Mouse (Mus musculus) yolk sac, embryonic 10.5 days (tissue): ENCODE measurements around the gene Syce2.
"Not testable (repeated sequence)": the region's sequence is repeated elsewhere in the genome, so short reads cannot be mapped to it uniquely, and the experiment has no call there.

Experiments
- DNase-seq: peaks from one replicate; pipeline ENCODE4 v3.0.0-alpha.2; 2017; ENCODE audit warnings: low spot score

Gene Syce2

DNA sequence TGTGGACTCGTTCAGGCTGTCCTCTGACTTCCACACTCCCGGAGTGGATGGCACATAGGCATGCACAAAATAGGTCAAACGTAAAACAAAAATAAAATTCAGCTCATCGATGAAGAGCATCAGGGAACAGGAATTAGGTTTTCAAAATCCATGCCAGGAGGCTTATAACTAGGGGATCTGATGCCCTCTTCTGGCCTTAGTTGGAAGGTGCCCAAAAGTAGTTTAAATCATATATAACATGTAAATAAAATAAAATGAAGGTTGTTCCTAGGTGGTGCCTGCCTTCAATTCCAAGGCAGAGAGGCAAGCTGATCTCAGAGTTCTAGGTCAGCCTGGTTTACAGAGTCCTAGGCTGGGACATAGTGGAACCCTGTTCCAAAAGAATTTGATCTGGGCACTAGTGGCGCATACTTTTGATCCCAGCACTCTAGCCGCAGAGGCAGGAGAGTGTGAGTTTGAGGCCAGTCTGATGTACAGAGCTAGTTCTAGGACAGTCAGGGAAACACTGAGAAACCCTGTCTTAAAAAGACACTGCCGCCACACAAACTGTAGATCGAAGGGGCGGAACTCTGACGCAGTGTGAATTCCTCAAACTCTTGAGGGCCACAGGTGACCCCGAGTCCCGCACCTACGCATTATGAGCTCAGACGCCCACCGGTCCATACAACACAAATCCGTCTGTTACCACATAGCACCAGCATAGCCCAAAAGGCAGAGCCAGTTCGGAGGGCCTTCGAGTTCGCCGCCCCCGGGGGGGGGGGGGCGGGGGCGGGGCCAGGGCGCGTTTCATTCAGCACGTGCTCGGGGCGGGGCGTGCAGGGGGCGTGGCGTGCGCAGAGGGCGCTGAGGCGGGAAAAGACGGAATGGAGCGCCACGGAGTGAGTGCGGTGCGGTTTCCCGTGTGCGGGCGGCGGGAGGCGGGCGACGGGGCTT lies at the start of gene Syce2:
TSS of gene Syce2 (plus strand) at position 736 of the 933 bp plus-strand sequence.
- DNase-seq, result peak; percentile 86

DNA sequence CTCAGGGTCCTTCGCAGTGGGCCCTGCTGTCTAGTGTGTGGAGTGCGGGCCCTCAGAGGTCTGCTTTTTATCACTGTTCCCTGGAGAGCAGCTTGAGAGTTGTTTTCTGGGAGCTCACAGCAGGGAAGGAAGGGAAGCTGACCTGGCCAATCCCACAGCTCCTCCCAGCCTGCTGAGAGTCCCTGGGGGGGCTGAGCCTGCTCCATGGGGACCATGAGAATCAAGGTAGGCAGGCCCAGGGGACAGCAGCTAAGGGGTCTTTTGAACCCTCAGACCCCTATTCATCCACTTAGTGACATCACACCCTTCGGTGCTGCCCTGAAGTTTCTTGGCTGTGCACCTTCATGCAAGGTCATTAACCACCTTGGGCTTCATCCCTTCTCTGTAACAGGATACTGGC lies 49.2 kb upstream of the Syce2 start, which contains the start of gene Dand5:
TSS of gene Dand5 (minus strand) at position 101 of the 400 bp plus-strand sequence.
- DNase-seq, result no peak

DNA sequence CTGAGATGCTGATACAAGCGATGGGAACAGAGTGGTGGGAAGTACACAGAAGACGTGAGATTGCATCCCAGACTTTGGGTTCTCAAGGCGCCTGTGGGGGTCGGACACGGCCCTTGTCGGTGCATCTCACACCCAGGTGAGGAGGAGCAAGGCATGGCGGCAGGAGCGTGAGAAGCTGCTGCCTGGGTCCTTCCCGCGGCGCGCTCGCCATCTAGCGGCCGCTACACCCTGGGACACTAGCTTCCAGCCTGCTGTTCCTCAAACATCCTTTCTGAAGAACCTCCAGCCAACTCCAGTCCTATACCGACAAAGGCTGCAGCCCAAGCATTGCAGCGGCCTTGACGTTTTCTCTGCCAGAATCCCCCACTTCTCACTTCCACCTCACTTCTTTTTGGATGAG lies 48.3 kb upstream of the Syce2 start:
- DNase-seq, result peak; percentile 61

DNA sequence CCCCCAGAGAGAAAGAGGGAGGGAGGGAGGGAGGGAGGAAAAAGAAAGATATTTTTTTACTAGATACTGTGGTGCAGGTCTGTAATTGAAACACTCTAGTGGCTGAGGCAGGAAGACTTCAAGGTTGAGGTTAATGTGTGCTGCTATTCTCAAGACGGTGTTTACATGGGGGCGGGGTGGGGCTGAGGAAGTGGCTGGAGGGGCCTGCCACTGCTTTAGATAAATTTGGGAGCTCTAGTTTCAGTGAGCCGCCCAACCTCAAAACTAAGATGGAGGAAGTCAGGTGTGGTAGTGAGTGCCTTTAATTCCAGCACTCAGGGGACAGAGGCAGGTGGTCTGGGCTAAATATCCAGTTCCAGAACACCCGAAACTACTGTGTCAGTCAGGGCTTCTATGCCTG lies 46.3 kb upstream of the Syce2 start:
- no peak for DNase-seq

DNA sequence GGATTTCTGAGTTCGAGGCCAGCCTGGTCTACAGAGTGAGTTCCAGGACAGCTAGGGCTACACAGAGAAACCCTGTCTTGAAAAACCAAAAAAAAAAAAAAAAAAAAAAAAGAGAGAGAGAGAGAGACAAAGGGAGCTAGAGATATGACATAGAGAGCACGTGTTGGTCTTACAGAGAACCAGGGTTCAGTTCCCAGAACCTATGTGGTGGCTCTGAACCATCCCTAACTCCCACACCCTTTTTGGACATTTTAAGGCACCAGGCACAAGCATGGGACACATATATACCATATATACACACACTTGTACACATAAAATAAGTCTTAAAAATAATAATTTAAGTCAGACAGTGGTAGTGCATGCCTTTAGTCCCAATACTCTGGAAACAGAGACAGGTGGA lies 45.4 kb upstream of the Syce2 start:
- not testable (repeated sequence) for DNase-seq

DNA sequence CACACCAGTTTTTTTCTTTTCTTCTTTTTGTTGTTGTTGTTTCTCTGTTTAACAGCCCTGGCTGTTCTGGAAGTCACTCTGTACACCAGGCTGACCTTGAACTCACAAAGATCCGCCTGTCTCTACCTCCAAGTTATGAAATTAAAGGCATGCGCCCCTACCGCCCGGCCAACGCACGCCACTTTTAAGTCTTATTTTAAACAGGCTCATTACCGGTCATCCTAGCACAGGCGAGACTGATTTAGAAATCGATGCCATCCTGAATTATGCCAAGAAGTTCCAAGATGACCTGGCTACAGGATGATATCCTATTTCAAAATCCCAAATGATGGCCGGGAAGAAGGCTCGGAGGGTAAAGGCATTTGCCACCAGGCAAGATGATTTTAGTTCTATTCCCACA lies 40.4 kb upstream of the Syce2 start, which contains the start of gene Gadd45gip1:
TSS of gene Gadd45gip1 (plus strand) at position 33 of the 400 bp plus-strand sequence.
- DNase-seq, result no peak

DNA sequence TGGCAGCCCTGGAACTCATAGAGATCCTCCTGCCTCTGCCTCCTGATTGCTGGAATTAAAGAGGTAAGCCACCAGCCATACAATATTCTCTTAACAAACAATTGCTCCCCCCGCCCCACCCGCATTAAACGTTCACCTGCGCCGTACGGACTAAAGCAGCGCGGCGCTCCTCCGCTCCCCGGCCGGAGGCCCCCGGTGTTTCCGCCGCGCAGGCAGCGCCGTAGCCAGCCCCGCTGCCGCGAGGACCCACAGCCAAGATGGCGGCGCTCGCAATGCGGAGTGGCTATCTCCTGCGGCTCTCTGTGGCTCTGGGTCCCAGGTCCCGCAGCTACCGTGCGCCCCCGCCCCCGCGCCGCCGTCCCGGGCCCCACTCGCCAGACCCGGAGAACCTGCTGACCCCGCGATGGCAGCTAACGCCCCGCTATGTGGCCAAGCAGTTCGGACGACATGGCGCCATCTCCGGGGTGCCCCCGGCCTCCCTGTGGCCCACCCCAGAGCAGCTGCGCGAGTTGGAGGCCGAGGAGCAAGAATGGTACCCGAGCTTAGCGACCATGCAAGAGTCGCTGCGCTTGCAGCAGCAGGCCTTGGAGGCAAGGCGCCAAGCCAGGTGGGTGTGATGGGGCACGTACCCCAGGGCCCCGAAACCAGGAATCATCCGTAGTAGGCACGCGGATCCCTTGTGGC lies 39.7 kb upstream of the Syce2 start:
- peak; percentile 85 for DNase-seq

DNA sequence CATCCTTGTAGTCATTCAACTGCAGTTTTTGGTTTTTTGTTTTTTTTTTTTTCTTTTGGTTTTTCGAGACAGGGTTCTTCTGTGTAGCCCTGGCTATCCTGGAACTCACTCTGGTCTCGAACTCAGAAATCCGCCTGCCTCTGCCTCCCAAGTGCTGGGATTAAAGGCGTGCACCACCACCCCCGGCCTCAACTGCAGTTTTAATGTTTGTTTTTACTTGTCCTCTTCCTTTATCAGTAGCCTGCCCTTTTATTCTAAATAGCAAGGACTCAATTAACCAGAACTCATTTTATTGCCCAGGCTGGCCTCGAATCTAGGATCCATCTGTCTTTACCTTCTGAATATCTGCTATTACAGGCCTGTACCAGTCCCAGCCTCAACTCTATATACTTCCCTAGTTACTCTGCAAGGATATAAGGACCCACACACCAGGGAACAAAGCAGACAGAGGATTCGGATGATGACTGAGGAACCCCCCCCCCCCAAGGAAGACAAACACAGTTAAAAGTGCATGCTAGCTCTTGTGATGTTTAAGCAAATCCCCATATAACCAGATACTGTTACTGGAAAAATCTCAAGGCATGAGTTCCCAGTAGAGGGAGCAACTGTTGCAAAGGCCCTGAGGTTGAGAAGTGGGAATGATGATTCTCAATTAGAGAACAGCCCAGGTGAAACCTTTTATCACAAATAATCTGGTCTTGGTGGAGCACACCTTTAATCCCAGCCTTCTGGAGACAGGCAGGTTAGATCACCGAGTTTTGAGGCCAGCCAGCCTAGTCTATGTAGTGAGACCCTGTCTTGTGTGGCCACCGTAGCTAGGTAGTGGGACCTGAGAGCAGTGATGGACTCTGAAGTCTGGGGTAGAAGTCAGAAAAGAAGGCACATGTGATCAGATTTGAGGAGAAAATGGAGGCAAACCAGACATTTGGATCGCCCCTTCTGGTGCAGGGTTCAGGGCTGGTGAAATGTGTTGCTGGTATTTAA lies 38.9 kb upstream of the Syce2 start:
- no peak for DNase-seq

DNA sequence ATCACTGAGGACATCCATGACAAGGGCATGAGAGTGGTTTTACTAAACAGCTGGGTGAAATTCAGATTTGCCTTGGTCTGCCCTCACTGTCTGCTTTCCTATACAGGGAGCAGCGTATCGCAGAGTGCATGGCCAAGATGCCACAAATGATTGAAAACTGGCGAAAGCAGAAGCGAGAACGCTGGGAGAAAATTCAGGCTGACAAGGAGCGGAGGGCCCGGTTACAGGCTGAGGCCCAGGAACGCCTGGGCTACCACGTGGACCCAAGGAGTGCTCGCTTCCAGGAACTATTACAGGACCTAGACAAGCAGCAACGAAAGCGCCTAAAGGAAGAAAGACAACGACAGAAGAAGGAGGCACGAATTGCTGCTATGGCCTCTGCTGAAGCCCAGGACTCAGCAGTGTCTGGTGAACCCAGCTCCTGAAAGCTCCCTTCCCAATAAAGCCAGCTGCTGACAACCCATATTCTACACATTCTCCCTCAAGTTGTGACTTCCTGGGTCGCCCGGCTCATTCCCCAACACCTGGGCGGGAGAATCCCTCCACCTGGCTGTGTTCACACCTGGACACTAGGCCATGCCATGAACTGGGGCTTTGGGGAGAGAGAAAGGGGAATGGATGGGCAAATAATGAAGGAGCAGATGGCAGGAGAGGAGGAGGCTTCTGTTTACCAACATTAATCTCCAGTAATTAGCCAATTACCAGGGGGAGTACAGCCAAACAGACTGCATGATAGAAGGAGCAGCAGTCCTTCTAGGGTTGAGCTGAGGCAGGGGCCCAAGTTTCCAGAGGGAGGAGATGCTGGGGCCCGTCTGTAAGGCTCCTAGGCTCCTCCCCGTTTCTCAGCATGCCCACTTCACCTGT lies 37.7 kb upstream of the Syce2 start:
- DNase-seq, result no peak

DNA sequence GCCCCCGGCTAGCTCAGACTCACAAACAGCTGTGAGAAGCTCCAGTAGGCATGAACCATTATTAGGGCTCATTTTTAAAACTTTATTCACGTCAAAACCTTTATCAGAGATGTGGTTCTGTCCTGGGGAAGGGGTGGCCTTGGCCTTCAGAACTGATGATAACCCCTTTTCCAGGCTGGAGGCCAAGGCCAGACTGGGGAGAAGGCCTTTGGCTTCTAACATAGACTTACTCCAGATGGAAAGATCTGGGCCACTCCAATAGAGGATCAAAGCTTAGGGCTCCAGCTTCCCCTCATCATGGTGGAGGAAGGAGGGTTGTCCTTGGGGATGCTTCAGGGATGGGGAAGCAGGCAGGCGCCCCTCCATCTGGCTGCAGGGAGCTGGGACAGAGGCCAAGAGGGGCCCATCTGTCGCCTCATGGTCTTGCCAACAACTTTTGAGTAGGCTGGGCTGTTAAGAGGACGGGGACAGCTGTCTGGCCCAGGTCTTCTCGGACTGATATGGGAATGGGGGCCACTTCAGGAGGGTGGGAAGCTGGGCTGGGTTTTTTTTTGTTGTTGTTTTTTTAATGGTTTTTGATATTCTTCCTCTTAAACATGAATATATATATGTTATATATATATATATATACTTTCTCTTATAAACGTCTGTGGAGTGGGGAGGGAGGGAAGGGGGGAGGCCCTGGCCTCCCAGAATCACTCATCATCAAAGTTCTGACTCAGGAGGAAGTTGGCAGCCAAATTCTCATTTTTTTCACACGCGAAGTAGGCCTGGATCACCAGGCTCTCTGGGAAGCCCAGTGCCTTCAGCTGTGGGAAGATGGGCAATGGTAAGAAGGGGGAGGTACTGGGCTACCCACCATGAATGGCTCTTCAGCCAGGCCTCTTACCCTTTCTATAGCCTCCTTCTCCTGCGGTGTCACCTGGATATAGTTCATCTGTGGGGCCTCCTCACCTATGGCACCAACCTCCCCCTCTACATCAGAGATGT lies 36.8 kb upstream of the Syce2 start:
- DNase-seq, result no peak

DNA sequence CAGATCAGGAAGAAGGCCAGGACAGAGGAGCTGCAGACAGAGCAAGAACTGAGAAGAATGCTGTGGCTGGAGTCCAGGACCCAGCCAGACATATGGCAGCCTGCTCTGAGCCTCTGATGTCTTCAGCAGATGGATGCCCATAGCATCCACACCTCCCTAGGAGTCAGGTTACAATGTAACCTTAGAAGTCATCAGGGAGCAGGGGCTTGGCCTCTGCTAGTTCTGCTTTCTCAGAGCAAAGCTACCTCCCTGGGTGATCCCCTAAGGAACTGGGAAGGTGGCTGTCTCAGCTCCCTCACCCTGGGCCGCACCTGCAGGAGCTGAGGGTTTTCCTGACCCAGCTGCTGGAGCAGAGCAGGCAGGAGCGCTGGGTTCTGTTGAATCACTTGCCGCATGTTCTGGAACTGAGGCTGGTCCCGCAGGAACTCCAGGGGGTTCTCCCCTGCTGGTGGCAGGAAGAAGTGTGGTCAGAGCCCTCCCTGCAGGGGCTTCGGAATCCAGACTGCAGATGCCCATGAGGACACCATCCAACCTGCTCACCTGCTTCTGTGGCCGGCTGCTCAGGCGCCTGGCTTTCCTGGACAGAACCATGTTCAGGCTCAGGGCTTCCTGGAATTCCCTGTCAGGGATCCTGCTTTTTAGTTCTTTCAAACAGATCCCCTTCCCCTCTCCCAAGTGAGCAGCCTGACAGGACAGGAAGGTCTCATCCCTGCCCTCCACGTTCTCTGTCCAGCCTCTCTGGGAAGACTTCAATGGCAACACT lies 34.6 kb upstream of the Syce2 start:
- no peak for DNase-seq

DNA sequence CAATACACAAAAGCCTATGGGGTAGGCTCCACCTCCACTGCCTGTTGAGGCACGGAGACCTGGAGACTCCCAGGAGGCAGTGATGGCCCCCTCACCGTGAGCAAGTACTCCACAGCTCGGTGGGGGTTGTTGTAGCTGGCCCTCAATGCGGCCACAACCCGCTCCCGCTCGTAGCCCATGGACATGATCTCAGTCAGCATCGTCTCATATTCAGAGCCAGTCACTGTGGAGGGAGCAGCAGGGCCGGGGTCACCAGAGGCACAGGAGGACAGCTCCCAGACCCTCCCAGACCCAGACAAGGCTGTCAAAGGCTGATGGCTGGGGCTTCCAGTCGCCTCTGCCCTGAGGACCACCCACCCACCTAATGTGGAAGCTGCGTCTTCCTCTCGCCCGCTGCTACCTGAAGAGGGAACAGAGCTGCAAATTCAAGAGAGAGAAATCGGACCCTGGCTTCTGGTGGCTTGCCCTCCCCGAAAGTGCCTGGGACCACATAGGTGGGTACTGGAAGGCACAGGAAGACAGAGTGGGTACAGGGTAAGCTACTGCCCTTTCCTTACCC lies 33.9 kb upstream of the Syce2 start:
- no peak for DNase-seq

DNA sequence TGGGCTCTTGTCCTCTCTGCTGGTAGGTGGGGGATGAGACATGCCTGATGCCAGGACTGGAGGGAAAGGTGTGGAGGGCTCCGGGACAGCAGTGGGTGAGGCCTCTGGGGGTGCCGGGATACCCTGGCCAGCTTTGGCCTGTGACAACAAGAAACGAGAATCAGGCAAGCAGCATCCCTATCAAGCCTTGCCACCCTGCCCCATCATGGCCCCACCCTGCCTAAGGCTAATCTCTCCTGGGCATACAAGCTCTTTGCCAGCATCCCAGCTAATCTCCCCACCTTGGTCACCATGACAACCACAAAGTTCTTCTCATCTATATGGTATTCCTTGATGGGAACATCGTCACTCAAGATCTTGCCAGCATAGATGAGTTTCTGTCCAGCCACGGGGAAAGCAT lies 33.4 kb upstream of the Syce2 start:
- no peak for DNase-seq

DNA sequence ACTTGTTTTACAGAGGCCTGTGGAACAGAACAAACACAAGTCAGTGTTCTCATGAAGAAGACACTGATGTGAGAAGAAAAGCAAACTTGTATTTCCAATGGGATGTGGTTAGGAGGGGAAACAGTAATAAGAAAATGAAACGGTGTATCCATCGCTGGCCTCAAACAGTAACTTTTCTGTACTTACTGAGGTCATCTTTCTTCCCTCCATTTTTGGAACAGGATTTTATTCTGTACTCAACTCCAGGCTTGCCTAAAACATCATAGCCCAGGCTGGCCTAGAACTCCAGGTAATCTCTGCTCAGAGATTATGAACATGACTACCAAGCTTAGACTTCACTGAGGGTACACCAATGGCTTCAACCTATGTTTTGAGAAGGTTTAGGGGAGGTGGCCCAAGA lies 32.5 kb upstream of the Syce2 start:
- no peak for DNase-seq

DNA sequence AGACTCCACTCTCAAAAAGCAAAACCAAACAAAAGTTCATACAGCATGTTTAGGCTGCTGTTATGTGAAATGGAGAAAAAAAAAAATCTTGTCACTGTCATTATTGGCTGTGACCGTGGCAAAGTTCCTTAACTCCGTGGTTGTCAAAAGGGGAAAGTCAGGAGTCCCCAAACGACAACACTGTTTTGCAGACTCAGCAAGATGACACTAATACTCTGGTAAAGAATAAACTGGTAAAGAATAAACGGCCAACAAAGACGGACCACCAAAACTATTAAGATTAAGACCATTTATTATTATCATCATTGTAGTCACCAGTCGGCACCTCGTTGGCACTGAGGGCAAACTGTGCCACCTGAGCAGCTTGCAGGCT lies 32.0 kb upstream of the Syce2 start:
- DNase-seq, result no peak

DNA sequence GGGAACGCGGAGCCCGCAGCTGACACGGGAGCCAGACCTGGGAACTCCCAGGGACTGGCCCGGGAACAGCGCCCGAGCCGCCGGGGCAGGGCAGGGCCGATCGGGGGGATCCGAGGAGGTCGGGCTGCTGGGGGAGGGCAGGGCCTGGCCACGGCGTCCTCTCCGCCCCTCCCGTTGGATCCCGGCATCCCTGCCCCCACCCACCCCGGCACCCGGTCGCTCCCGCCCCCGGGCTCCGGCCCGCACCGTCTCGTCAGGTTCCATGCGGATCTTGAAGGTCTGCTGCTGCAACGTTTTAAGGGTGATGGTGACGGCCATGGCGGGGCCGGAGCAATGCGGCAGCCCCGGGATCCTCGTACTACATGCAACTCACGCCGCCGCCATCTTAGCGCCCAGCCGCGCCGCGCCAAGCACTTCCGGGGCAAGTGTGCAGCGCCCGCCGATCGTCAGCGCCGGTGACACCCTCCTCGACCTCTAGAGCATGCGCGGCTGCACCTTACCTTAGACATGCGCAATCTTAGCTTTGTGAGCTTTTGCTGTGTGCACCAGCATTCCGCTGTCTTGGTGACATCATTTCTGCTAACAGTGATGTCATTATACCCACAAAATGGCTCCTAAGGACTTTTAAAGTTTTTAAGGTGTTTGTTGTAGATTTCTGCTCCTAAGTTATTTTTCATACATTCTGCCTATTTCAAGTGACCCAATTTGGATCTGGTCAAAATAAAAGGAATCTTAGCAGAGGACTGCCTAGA lies 31.5 kb upstream of the Syce2 start, which contains the start of gene Rad23a:
TSS of gene Rad23a (minus strand) at position 418 of the 752 bp plus-strand sequence.
- DNase-seq, result peak; percentile 94

DNA sequence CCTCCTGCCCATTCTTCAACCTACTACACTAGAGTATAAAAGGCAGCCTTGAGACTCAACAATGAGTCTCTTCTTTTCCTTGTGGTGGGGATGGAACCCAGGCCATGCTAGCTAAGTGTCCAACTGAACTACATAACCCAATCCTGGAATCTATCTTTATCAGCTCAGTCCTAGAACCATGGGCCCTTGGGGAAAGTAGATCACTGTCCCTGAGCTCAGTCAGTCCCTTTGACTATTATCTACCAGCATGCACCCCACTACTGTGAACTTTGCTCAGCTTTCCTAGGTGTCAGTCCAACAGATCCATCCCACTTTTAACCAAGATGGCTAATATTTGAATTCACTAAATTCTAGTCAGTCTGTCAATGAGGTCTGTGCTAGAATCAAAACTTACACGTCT lies 30.4 kb upstream of the Syce2 start:
- no peak for DNase-seq
